Comparison of ENCODE assay signal across 8 mouse cellular contexts in genomic region chr12:102284618-102285159, GRCm38 (mm10). TPM values are rescaled to one million over a fixed set of nuclear protein-coding genes. Genes with fewer than 3 reads are reported as not detected.
A peak's percentile ranks its signal among the peaks of the same experiment; 100 is the strongest.
DNase-seq lines count a peak whose midpoint lies in the region; ATAC-seq lines count a peak whose summit lies in the region.

No protein-coding gene starts in this region.

- H3K27me3 ChIP-seq in heart, embryonic 11.5 days (ENCODE audit: control insufficient read depth, insufficient read depth, low read length), result no peaks in the 10 kb centered on the region
- H3K27me3 ChIP-seq in embryonic facial prominence, embryonic 12.5 days, result peaks cover 12% of the 10 kb centered on the region; the same call in 1 of the 2 replicates
- no peaks in the 10 kb centered on the region for H3K27me3 ChIP-seq in intestine, embryonic 14.5 days (replicated peaks; ENCODE audit: control insufficient read depth, insufficient read depth, low read length)

- H3K9me3 ChIP-seq in heart, embryonic 11.5 days (replicated peaks; ENCODE audit: control insufficient read depth, low read length), result no peaks in the 10 kb centered on the region
- H3K9me3 ChIP-seq in embryonic facial prominence, embryonic 12.5 days, result no peaks in the 10 kb centered on the region
- H3K9me3 ChIP-seq in intestine, embryonic 14.5 days (ENCODE audit: control insufficient read depth, low read length), result no peaks in the 10 kb centered on the region

- no peaks in the 10 kb centered on the region for H3K36me3 ChIP-seq in heart, embryonic 11.5 days (ENCODE audit: control insufficient read depth, insufficient read depth, low read length)
- H3K36me3 ChIP-seq in embryonic facial prominence, embryonic 12.5 days, result no peaks in the 10 kb centered on the region
- H3K36me3 ChIP-seq in intestine, embryonic 14.5 days (ENCODE audit: control insufficient read depth, insufficient read depth, low read length), result peaks cover 3% of the 10 kb centered on the region; the same call in 1 of the 2 replicates

- no peak overlapping the region for H3K27ac ChIP-seq in heart, embryonic 11.5 days (ENCODE audit: low read depth, low read length)
- no peak overlapping the region for H3K27ac ChIP-seq in embryonic facial prominence, embryonic 12.5 days
- peak overlapping the region; percentile 80 for H3K27ac ChIP-seq in intestine, embryonic 14.5 days (ENCODE audit: low read depth)

- H3K4me1 ChIP-seq in heart, embryonic 11.5 days (ENCODE audit: control insufficient read depth, insufficient read depth, low read length), result peaks cover 47% of the 10 kb centered on the region
- H3K4me1 ChIP-seq in embryonic facial prominence, embryonic 12.5 days, result peaks cover 22% of the 10 kb centered on the region
- H3K4me1 ChIP-seq in intestine, embryonic 14.5 days (replicated peaks; ENCODE audit: control insufficient read depth, insufficient read depth, low read length), result peaks cover 61% of the 10 kb centered on the region

- 36% methylated on average over 3 of the region's 3 CpGs for WGBS in heart, embryonic 11.5 days (ENCODE audit: insufficient replicate concordance)
- WGBS in embryonic facial prominence, embryonic 12.5 days, result 38% methylated on average over 3 of the region's 3 CpGs
- 47% methylated on average over 3 of the region's 3 CpGs for WGBS in intestine, embryonic 14.5 days

- no peak for ATAC-seq in heart, embryonic 11.5 days (replicated peaks; ENCODE audit: insufficient number of reproducible peaks, low FRiP score, low TSS enrichment)
- no peak for ATAC-seq in embryonic facial prominence, embryonic 12.5 days (ENCODE audit: insufficient number of reproducible peaks, insufficient read depth, low FRiP score, low TSS enrichment)
- no peak for ATAC-seq in intestine, embryonic 14.5 days (replicated peaks; ENCODE audit: low FRiP score, low TSS enrichment, low read depth)

- no peak for DNase-seq in heart, postnatal 36 days
- DNase-seq in intestine, embryonic 14.5 days (ENCODE audit: low spot score), result no peak
- peak; percentile 63 for DNase-seq in lung, postnatal 25 days (ENCODE audit: low spot score)
- no peak for DNase-seq in left cerebral cortex, adult 18-20 months (ENCODE audit: low spot score in 2 of 2)
- DNase-seq in natural killer cell, adult 2 months (ENCODE audit: low spot score in 2 of 2), result no peak
- no peak for DNase-seq in urinary bladder, postnatal 25 days (ENCODE audit: low spot score)

- H3K4me2 ChIP-seq in heart, embryonic 11.5 days, result peak overlapping the region; percentile 90
- peak overlapping the region; percentile 94 for H3K4me2 ChIP-seq in embryonic facial prominence, embryonic 12.5 days (replicated peaks)
- peak overlapping the region; percentile 73 for H3K4me2 ChIP-seq in intestine, embryonic 14.5 days (ENCODE audit: low read length)

- peak overlapping the region; percentile 66 for H3K4me3 ChIP-seq in heart, embryonic 11.5 days (ENCODE audit: low read depth, low read length)
- peak overlapping the region; percentile 54; the same call in 1 of the 2 replicates for H3K4me3 ChIP-seq in embryonic facial prominence, embryonic 12.5 days
- peak overlapping the region; percentile 58; the same call in 1 of the 2 replicates for H3K4me3 ChIP-seq in intestine, embryonic 14.5 days (ENCODE audit: low read depth, low read length)

- H3K9ac ChIP-seq in heart, embryonic 11.5 days (ENCODE audit: low read depth, low read length), result no peak overlapping the region
- H3K9ac ChIP-seq in embryonic facial prominence, embryonic 12.5 days, result no peak overlapping the region
- H3K9ac ChIP-seq in intestine, embryonic 14.5 days (ENCODE audit: low read length), result peak overlapping the region; percentile 81

- intact Hi-C loops in heart, postnatal 36 days (cut with DNase I), result loop anchor here (1.0 kb wide), 1 partner anchor 36 kb away; no protein-coding TSS in a partner anchor

RNA-seq across cellular contexts. Expression of gene Rin3, which starts 1.8 kb away (rescaled TPM):
- 8.8 and 10.2 TPM in 2 replicates for polyA plus RNA-seq in heart, embryonic 11.5 days (2014; fragmentation: Nextera tagmentation; extraction: Ambion mirVana)
- total RNA-seq in heart, postnatal 36 days (2021), result 10 to 100 TPM; 13.7 to 21.0 TPM
- polyA plus RNA-seq in embryonic facial prominence, embryonic 12.5 days (2016; fragmentation: Nextera tagmentation; extraction: Ambion mirVana), result 4.4 and 5.5 TPM in 2 replicates
- polyA plus RNA-seq in intestine, embryonic 14.5 days (2014; fragmentation: Nextera tagmentation; extraction: Ambion mirVana), result 13.4 and 14.6 TPM in 2 replicates
- total RNA-seq in left cerebral cortex, adult 18-20 months (2021), result 1 to 10 TPM; 3.5 to 4.2 TPM
